Mouse (Mus musculus) left cerebral cortex, postnatal 14 days (tissue): Measurements from ENCODE around the gene Svopl. TPM values are rescaled to one million over a fixed set of nuclear protein-coding genes. Genes with fewer than 3 reads are reported as not detected.

Source experiments
- DNase-seq, 2 experiments: peaks; one replicate each; pipeline ENCODE4 v3.0.0; 2021 to 2022; ENCODE audit warnings: low spot score in 2 of 2, mixed read lengths in 1 of 2
- intact Hi-C: fragments of 180-260 bp; cut with DNase I; formaldehyde crosslinking; loops from one replicate; pipeline ENCODE4 v1.15.1; 2025
- long read RNA-seq, 2 experiments: library from polyadenylated mRNA; stranded (forward); transcript quantifications; one replicate each; pipeline ENCODE4 v2.0.0; 2021
- total RNA-seq, 2 experiments: library from RNA; stranded (reverse); gene quantifications; 2 replicates each; pipeline ENCODE4 v1.2.3; 2021

Gene Svopl
- under 1 TPM in 1 of 2 experiments, not detected in 1; 0.66 TPM for total RNA-seq
- long read RNA-seq, experiment 1, partial matches to known transcripts, result 1 of 2 reads
- long read RNA-seq, experiment 1, other reads (novel, unspliced or antisense), result 1 of 2 reads
- long read RNA-seq, experiment 2, partial matches to known transcripts, result 1 of 1 reads
- long read RNA-seq, experiment 2, other reads (novel, unspliced or antisense), result 0 of 1 reads

DNA sequence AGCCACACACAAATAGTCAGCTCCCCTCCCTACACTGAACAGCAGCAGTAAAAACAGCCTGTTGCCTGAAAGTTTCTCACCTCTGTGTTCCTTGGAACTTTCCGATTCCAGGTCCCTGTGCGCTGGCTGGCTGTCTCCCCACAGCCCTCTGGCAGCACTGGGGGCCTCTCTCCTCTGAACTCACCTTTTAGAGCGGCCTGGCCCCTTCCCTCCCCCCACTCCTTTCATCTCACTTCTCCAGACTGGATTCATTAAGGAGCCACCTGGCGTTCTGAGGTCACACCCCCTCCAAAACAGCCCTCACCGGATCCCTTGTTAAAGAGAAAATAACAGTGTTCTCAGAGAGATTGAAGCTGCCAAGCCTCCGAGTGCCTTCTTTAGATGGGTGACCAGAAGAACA, at the start of gene Svopl:
TSS of gene Svopl (minus strand) at position 159 of the 400 bp plus-strand sequence.
- intact Hi-C loops, result no loop called here

GRCm38 (mm10) chr6:38094701-38095100, 47.9 kb upstream of the Svopl start:
- no peak for DNase-seq
- intact Hi-C loops, result no loop called here

More for the DNA sequence above, at the start of gene Svopl:
- no peak for DNase-seq

DNA sequence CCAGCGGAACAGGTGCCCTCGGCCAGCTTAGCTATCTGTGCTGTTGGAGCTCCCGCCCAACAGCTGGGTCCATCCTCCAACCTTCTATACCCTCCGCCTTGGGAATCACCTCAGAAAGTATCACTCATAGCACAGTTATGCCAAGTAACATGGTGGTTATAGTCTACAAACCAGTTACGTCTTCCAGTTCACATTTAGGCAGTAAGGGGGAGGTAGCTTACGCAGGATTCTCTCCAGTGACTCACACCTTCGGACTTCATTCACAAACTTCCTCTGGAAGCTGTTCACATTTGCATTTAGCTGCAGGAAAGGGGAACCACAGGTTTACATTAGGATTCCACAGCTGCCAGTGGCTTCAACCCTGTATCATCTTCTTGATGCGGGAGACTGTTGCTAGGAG, 45.7 kb upstream of the Svopl start:
- intact Hi-C loops, result no loop called here
- DNase-seq, result no peak

DNA sequence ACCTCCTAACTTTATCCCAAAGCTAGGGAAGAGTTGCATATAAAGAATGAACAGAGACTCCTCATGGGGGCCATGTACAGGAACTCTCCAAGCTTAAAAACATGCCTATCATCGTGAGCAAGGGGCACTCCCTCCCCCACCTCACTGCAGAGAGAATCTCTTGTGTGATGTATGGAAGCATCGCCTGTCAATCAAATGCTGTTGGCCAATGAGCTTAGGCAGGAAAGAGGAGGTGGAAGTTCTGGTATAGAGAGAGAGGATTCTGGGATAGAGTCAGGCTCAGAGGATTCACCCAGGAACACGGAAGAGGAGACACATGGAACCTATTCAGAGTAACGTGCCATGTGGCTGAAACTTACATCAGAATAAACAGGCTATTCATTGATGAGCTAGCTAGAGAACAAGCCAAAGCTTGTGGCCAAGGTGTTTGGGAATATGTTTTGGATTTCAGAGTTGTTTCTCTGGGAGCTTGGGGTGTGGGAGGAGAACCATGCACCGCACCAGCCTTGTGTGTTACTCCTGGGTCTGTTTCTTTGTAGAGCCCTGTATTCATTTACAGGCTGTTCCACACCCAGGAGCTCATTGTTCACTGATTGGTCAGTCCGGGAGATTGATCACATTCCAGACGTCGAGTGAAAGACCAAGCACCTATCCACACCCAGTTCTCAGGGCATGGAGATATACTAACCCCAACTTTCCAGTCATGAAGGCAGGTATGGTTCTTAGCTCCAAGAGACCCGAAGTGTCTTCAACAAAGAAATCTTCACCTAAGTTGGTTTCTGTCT, 40.6 kb upstream of the Svopl start:
- intact Hi-C loops, result no loop called here
- DNase-seq, result no peak

GRCm38 (mm10) chr6:38083204-38083603, 36.4 kb upstream of the Svopl start:
- no peak for DNase-seq
- intact Hi-C loops, result no loop called here

- intact Hi-C loops, result no loop called here
- no peak for DNase-seq
These were observed 35.0 kb upstream of the Svopl start for GRCm38 (mm10) chr6:38081727-38082341.

DNA sequence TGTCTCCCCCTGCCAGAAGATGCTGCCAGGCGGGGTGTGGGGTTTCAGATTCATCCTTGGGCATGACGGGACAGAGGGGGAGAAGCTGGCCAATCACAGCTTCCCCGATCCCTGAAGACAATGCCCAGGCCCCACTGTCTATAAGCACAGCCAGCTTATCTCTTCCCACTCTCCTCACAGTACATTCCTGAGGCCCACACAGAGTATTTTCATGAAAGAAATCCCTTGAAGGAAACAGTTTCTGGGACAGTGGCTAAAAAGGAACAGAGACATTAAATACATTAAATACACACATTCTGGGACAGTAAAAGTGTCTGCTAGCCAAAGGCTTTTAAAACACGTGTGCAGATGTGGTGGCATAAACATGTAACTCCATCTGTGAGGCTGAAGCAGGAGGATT, 33.6 kb upstream of the Svopl start:
- intact Hi-C loops, result no loop called here
- peak; percentile 6 to 41 for DNase-seq

DNA sequence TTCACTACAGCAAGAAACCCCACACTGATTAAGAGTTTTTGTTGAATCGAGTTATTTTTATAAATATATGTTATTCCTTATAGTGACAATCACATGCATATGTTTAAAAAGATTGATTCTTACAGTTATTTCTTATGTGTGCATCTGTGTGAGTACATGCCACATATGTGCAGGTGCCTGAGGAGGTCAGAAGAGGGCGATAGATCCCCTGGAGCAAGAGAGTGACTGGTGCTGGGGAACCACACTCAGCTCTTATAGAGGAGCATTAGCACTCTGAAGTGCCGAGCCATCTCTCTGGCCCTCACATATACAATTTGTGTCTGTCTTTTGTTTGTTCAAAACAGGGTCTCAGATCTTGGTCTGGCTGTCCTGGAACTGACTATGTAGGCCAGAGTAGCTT, 26.8 kb upstream of the Svopl start:
- no peak for DNase-seq
- intact Hi-C loops, result no loop called here

DNA sequence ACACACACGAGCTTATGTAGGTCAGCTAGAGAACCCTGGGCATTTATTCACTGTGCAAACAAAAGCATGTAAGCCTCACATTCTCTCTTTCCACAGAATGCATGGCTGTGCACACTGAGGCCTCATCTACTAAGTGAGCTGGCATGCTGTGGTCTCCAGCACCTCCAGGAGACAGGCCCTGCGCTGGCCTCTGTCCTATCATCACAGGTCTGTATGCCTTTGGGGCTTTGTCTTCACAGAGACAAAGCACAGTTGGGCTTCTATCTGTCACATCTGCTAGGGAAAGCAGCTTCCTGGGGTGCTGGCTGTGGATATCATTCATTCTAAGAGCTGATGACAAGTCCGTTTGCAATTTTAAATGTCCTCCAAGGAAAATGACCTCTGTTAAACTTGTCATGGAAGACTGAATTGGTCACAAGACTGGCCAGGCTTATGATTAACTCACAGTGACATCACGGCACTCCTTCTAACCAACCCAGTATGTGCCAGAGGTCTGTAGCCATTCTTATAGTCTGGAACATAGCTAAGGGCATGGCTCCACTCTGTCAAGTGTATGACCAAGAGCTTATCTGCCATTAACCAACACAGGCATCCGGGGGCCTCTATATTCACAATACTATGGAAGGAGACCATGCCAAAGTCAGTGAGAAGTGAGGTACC, 25.5 kb upstream of the Svopl start:
- intact Hi-C loops, result no loop called here
- no peak for DNase-seq

DNA sequence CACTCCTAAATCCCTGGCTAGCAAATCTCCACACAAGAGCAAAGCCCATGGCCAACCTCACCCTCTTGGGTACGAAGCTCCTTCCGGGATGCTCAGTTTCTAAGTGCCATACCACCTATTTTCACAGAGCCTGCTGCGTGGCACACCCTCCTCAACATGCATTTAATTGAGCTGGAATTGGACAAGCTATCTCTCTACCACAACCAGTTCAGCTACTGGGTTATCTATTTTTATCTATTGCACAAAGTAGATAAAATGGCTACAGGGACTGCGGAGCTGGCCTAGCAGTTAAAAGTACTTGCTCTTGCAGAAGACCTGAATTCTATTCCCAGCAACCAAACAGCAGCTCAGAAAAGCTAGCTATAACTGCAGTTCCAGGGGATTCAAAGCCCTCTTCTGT, 24.5 kb upstream of the Svopl start:
- intact Hi-C loops, result no loop called here

DNA sequence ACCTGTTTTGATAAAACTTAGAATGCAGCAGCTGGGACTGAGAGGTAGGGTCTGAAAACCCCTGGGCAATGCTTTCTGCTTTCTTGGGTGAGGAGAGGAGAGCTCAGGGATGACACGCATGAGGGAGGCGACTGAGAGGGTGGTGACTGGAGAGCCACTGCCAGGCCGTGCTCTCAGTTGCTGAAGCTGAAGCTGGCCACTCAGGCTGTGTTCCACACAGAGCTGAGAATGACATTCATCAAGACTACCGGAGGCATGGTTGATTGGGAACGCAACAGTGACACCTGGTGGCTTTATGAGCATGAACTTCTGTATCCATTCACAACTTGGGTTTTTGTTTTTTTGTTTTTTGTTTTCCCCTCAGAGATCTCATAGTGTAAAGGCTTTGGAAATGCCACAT, 19.4 kb upstream of the Svopl start:
- DNase-seq, result peak; percentile 68 to 78
- intact Hi-C loops, result loop anchor here (1.0 to 10.0 kb wide), 4 partner anchors 59 to 599 kb away; partner anchors contain the start of gene Trim24

More for the DNA sequence above, 24.5 kb upstream of the Svopl start:
- DNase-seq, result no peak

GRCm38 (mm10) chr6:38065501-38066122, 18.8 kb upstream of the Svopl start:
- intact Hi-C loops, result loop anchor here (1.0 to 10.0 kb wide), 4 partner anchors 58 to 598 kb away; partner anchors contain the start of gene Trim24
- DNase-seq, result peak; percentile 30 to 45

- peak; percentile 66 to 79 for DNase-seq
- intact Hi-C loops, result loop anchor here (5.0 to 10.0 kb wide), 3 partner anchors 190 to 598 kb away; partner anchors contain the start of gene Trim24
These were observed 18.3 kb upstream of the Svopl start for GRCm38 (mm10) chr6:38065122-38065500.

DNA sequence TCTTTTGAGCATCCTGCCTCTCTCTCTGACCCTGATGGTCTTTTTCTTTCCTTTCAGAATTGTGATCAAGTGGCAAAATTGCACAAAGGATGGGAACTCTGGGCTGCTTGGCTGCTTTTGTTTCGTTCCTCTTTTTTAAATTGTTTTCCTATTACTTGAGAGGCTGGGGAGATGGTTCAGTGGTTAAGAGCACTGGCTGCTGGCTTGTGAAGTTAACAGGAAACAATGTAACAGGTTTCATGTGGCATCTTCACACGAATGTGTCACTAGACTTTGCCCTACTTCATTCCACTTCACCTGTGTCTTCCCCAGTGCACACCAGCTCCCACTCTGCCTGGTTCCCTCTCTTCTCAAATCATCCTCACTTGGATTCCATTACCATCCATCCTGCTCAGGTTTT, 17.8 kb upstream of the Svopl start:
- intact Hi-C loops, result loop anchor here (5.0 to 10.0 kb wide), 3 partner anchors 190 to 597 kb away; partner anchors contain the start of gene Trim24

DNA sequence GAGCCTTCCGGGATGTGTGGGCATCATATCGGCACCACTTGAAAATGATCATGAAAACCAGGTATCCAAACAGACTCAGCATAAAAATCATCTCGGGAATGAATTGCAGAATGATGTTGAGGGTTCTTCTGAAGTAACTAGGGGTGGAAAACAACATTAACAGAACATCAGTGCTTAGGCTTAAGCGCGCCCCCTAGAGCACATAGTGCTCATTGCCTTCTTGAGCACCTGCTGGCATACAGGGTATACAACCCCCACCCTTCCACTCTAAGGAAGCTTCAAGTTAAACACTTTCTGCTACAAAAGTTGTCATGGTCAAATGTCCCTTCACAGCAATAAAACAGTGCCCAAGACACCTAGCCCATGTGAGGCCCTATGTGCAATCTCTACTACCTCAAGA, 12.0 kb upstream of the Svopl start:
- no peak for DNase-seq
- intact Hi-C loops, result no loop called here

More for the DNA sequence above, 17.8 kb upstream of the Svopl start:
- DNase-seq, result no peak

GRCm38 (mm10) chr6:38055471-38056330, 8.9 kb upstream of the Svopl start:
- intact Hi-C loops, result no loop called here
- no peak for DNase-seq

- intact Hi-C loops, result no loop called here
- DNase-seq, result no peak
These were observed 2.8 kb upstream of the Svopl start for GRCm38 (mm10) chr6:38049601-38050000.

- intact Hi-C loops, result no loop called here
These were observed 2.2 kb upstream of the Svopl start for GRCm38 (mm10) chr6:38048800-38049561.

More at GRCm38 (mm10) chr6:38048800-38049561, 2.2 kb upstream of the Svopl start:
- DNase-seq, result no peak
